Mouse (Mus musculus) left cerebral cortex, adult 9 months (tissue): Measurements from ENCODE around the gene Dapk3.

Experiments used
- DNase-seq, 2 experiments: peaks; one replicate each; pipeline ENCODE4 v3.0.0; 2022; ENCODE audit warnings: low spot score in 2 of 2

Dapk3 gene

GRCm38 (mm10) chr10:81182336-81183333, at the start of gene Dapk3:
Gene Dapk3, plus strand, starts transcription at chr10:81183005.
- peak; percentile 98 to 99 for DNase-seq

- DNase-seq, result no peak
Measured at GRCm38 (mm10) chr10:81134181-81134587, 48.6 kb upstream of the Dapk3 start.

DNA sequence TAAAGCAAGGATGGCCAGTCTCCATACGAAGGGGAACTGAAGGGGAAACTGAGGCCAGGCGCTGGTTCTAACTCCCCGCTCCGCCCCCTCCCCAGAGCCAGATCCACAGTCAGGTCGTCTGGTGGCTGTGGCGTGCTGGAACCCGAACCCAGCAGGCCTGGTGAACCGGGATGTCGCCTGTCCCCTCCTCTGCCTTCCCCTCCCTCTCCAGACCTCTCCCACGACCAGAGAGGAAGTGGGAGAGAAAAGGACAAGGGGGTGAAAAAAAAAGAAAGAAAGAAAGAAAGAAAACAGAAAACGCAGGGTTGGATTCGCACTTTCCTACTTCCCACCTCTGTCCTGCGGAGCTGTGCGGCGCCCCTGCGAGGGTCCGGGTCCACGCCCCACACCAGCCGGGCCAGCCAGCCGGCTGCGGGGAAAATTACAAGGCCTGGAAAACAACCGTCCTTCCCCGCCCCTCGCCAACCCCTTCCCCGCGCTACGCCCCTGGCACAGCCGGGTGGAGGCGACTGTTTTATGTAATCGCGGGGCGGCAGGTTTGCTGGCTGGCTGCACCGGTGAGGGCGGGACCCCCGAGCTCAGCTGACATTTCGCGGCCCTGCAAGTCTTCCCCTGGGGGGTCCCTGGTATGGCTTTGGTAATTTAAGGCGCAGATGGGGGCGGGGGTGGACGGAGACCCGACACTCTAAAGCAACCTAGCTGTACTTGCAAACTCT, 47.7 kb upstream of the Dapk3 start, which contains the start of gene Zbtb7a:
TSS of gene Zbtb7a (plus strand) at position 255 of the 716 bp plus-strand sequence.
- no peak for DNase-seq

GRCm38 (mm10) chr10:81135831-81136705, 46.7 kb upstream of the Dapk3 start:
- DNase-seq, result peak in 1 of 2 experiments; percentile 68

DNA sequence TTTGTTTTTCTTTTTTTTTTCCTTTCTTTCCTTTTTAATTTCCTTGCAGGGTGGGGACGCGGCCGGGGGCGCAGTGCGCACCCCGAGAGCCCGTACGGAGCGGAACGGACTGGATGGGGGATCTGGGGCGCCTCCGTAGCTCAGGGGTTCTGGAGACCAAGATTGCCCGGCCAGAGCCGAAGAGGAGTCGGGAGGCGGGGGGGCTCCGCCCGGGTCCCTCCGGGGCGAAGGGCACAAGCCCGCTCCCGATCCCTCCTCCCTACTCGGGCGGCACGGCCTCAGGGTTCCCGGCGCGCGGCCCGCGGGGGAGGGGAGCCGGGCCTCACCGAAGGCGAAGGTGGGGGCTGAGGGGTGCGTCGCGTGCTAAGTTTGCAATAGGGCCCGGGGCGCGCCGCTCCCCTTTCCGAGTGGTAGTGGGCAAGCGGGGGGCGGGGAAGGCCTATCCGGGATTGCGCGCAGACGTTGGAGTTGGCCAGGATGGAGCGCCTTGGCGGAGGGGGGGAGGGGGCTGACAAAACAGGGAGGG, 46.0 kb upstream of the Dapk3 start:
- DNase-seq, result peak in 1 of 2 experiments; percentile 79

- peak; percentile 98 to 100 for DNase-seq
Measured at GRCm38 (mm10) chr10:81137252-81138130, 45.3 kb upstream of the Dapk3 start.

GRCm38 (mm10) chr10:81138131-81138782, 44.5 kb upstream of the Dapk3 start:
- peak in 1 of 2 experiments; percentile 58 for DNase-seq

- no peak for DNase-seq
Measured at GRCm38 (mm10) chr10:81138821-81139528, 43.8 kb upstream of the Dapk3 start.

GRCm38 (mm10) chr10:81139529-81139846, 43.3 kb upstream of the Dapk3 start:
- DNase-seq, result no peak

- no peak for DNase-seq
Measured at GRCm38 (mm10) chr10:81140005-81140404, 42.8 kb upstream of the Dapk3 start.

- no peak for DNase-seq
Measured at GRCm38 (mm10) chr10:81140717-81141454, 41.9 kb upstream of the Dapk3 start.

- no peak for DNase-seq
Measured at GRCm38 (mm10) chr10:81141455-81142210, 41.2 kb upstream of the Dapk3 start.

GRCm38 (mm10) chr10:81142551-81142981, 40.2 kb upstream of the Dapk3 start:
- no peak for DNase-seq

GRCm38 (mm10) chr10:81143157-81143633, 39.6 kb upstream of the Dapk3 start:
- DNase-seq, result no peak

- no peak for DNase-seq
Measured at GRCm38 (mm10) chr10:81143845-81144437, 38.9 kb upstream of the Dapk3 start.

DNA sequence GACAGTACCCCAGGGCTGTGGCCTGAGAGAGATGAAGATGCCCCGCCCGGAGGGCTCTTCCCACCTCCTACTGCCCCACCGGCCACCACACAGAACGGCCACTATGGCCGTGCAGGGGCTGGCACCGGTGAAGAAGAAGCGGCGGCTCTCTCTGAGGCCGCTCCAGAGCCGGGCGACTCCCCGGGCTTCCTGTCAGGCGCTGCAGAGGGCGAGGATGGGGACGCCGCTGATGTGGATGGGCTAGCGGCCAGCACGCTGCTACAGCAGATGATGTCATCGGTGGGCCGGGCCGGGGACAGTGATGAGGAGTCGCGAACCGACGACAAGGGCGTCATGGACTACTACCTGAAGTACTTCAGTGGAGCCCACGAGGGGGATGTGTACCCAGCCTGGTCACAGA, 38.1 kb upstream of the Dapk3 start:
- no peak for DNase-seq

- no peak for DNase-seq
Measured at GRCm38 (mm10) chr10:81145307-81145706, 37.5 kb upstream of the Dapk3 start.
